Mouse (Mus musculus): ENCODE measurements at regions not wholly inside any gene's neighbourhood (a gene's known extent, or its start where the extent isn't known, plus 50 kb on each side); places are given as distances from the start of the nearest gene placed in this dataset.

- TF ChIP-seq POLR2A (IDR thresholded peaks at IDR 0.05; ENCODE audit: borderline replicate concordance, extremely low read depth, insufficient read depth, insufficient read length, poor library complexity, severe bottlenecking) (no peak), CTCF (IDR thresholded peaks at IDR 0.05; ENCODE audit: borderline replicate concordance, extremely low read depth, insufficient read depth, insufficient read length) (no peak)
- no peak for DNase-seq (ENCODE audit: low read depth)
These were observed 178.1 kb downstream of the Efnb2 start for GRCm38 (mm10) chr8:8482707-8483480.

- DNase-seq (ENCODE audit: low read depth) = no peak
- no peak for TF ChIP-seq POLR2A (IDR thresholded peaks at IDR 0.05; ENCODE audit: borderline replicate concordance, extremely low read depth, insufficient read depth, insufficient read length, poor library complexity, severe bottlenecking)
- no peak for TF ChIP-seq CTCF (IDR thresholded peaks at IDR 0.05; ENCODE audit: borderline replicate concordance, extremely low read depth, insufficient read depth, insufficient read length)
These were observed 183.6 kb downstream of the Efnb2 start for GRCm38 (mm10) chr8:8477456-8477855.

DNA sequence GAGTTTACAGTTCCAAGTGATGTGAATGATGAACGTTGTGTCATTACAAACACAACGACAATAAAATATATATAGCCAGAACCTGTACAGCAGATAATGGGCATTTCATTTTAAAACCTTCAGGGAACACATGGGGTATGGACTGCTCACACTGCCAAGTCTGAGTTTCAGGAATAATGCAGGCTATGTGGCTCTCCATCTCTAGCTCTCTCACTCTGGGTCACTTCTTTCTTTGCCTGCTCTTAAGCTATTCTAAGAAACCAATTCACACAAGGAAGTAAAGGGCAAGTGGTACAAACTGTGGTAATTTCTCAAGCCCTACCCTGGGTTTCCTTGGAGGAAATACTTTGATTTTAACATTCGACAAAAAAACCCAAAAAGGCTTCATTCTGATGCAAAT, 192.5 kb downstream of the Efnb2 start:
- TF ChIP-seq CTCF (IDR thresholded peaks at IDR 0.05; ENCODE audit: borderline replicate concordance, extremely low read depth, insufficient read depth, insufficient read length) (no peak), POLR2A (IDR thresholded peaks at IDR 0.05; ENCODE audit: borderline replicate concordance, extremely low read depth, insufficient read depth, insufficient read length, poor library complexity, severe bottlenecking) (no peak)
- DNase-seq (ENCODE audit: low read depth) = peak; percentile 54

DNA sequence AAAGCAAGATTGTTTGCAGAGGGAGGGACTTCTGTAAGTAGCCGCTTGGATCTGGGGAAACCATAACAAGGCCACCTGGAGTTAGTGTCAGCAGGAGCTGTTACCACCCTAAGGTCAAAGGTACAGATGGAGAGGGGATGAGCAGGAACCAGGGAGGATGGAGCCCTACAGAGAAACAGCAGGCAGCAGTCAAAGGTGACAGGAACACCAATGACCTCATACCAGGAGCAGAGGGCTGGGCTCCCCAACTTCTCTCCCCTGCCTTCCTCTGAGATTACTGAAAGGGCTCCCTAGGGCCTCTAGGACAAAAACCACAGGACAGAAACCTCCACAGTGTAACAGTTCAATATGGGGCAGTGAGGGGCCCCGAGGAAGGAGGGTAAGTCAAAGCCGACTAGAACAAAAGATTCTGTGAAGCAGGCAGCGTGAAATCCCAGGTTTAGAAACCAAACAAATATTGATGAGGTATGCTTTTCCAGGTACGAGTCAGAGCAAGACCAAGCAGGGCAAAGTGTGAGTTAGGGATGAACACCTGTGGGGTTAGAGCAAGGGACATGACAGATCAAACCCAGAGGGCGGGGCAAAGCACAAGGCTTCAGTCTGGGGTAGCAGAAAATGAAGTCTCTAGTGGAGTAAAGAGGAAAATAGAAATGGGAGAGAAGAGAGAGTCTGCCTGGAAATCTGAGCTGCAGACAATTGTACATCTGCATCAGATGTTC, 194.4 kb downstream of the Efnb2 start:
- no peak for DNase-seq (ENCODE audit: low read depth)
- TF ChIP-seq POLR2A (IDR thresholded peaks at IDR 0.05; ENCODE audit: borderline replicate concordance, extremely low read depth, insufficient read depth, insufficient read length, poor library complexity, severe bottlenecking) (no peak), CTCF (IDR thresholded peaks at IDR 0.05; ENCODE audit: borderline replicate concordance, extremely low read depth, insufficient read depth, insufficient read length) (no peak)

- no peak for TF ChIP-seq POLR2A (IDR thresholded peaks at IDR 0.05; ENCODE audit: borderline replicate concordance, extremely low read depth, insufficient read depth, insufficient read length, poor library complexity, severe bottlenecking)
- no peak for TF ChIP-seq CTCF (IDR thresholded peaks at IDR 0.05; ENCODE audit: borderline replicate concordance, extremely low read depth, insufficient read depth, insufficient read length)
- peak; percentile 89 for DNase-seq (ENCODE audit: low read depth)
These were observed 198.6 kb downstream of the Efnb2 start for GRCm38 (mm10) chr8:8462455-8462854.

- DNase-seq (ENCODE audit: low read depth) = no peak
- TF ChIP-seq CTCF (IDR thresholded peaks at IDR 0.05; ENCODE audit: borderline replicate concordance, extremely low read depth, insufficient read depth, insufficient read length) (no peak), POLR2A (IDR thresholded peaks at IDR 0.05; ENCODE audit: borderline replicate concordance, extremely low read depth, insufficient read depth, insufficient read length, poor library complexity, severe bottlenecking) (no peak)
These were observed 203.5 kb downstream of the Efnb2 start for GRCm38 (mm10) chr8:8457536-8457935.

- DNase-seq (ENCODE audit: low read depth) = no peak
- TF ChIP-seq POLR2A (IDR thresholded peaks at IDR 0.05; ENCODE audit: borderline replicate concordance, extremely low read depth, insufficient read depth, insufficient read length, poor library complexity, severe bottlenecking) = no peak
- no peak for TF ChIP-seq CTCF (IDR thresholded peaks at IDR 0.05; ENCODE audit: borderline replicate concordance, extremely low read depth, insufficient read depth, insufficient read length)
These were observed 207.1 kb downstream of the Efnb2 start for GRCm38 (mm10) chr8:8453944-8454343.

- DNase-seq (ENCODE audit: low read depth) = no peak
- no peak for TF ChIP-seq CTCF (IDR thresholded peaks at IDR 0.05; ENCODE audit: borderline replicate concordance, extremely low read depth, insufficient read depth, insufficient read length)
- no peak for TF ChIP-seq POLR2A (IDR thresholded peaks at IDR 0.05; ENCODE audit: borderline replicate concordance, extremely low read depth, insufficient read depth, insufficient read length, poor library complexity, severe bottlenecking)
These were observed 208.8 kb downstream of the Efnb2 start for GRCm38 (mm10) chr8:8452226-8452625.

GRCm38 (mm10) chr8:8448911-8449310, 212.1 kb downstream of the Efnb2 start:
- TF ChIP-seq POLR2A (IDR thresholded peaks at IDR 0.05; ENCODE audit: borderline replicate concordance, extremely low read depth, insufficient read depth, insufficient read length, poor library complexity, severe bottlenecking) (no peak), CTCF (IDR thresholded peaks at IDR 0.05; ENCODE audit: borderline replicate concordance, extremely low read depth, insufficient read depth, insufficient read length) (no peak)
- DNase-seq (ENCODE audit: low read depth) = no peak

- TF ChIP-seq POLR2A (IDR thresholded peaks at IDR 0.05; ENCODE audit: borderline replicate concordance, extremely low read depth, insufficient read depth, insufficient read length, poor library complexity, severe bottlenecking) (no peak), CTCF (IDR thresholded peaks at IDR 0.05; ENCODE audit: borderline replicate concordance, extremely low read depth, insufficient read depth, insufficient read length) (no peak)
- DNase-seq (ENCODE audit: low read depth) = no peak
These were observed 219.5 kb downstream of the Efnb2 start for GRCm38 (mm10) chr8:8441568-8441967.

DNA sequence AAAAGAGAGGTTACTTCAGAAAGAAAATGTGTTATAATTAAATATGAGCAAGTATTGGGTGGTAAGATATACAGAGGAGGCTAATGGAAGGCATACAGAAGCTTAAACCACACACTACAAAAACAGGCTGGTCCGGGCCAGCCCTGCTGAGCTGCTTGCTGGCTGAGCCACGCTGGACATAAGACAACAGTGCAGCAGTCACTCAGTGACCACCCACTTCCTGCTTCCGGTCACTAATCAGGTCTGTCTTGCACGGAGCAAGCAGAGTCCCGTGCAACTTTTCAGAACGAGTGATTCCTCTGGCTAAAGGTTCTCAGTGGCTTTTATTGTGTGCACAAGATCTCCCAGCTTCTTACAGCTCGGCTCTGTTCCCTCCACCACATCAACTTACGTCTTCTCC, 220.1 kb downstream of the Efnb2 start:
- no peak for DNase-seq (ENCODE audit: low read depth)
- TF ChIP-seq CTCF (IDR thresholded peaks at IDR 0.05; ENCODE audit: borderline replicate concordance, extremely low read depth, insufficient read depth, insufficient read length) = no peak
- no peak for TF ChIP-seq POLR2A (IDR thresholded peaks at IDR 0.05; ENCODE audit: borderline replicate concordance, extremely low read depth, insufficient read depth, insufficient read length, poor library complexity, severe bottlenecking)

DNA sequence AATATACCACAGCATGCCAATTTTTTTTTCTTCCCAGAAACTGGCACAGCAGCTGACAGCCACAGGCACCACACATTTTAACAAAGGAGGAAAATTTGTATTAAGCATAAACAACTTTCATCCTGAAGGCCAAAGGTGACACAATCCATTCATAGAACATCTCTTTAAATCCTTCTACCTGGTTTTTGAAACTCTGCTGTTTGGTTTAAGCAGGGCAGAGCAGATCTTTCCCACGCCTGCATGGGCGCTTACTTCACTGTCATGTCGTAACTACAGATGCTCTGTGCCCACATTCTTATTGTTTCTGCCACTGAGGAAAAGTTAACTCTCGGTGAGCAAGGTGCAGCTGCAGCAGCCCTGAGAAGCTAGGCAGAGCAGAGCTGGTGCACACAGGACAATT, 234.8 kb downstream of the Efnb2 start:
- no peak for DNase-seq (ENCODE audit: low read depth)
- TF ChIP-seq POLR2A (IDR thresholded peaks at IDR 0.05; ENCODE audit: borderline replicate concordance, extremely low read depth, insufficient read depth, insufficient read length, poor library complexity, severe bottlenecking) (no peak), CTCF (IDR thresholded peaks at IDR 0.05; ENCODE audit: borderline replicate concordance, extremely low read depth, insufficient read depth, insufficient read length) (no peak)
